Mouse (Mus musculus) intestine, embryonic 16.5 days (tissue): ENCODE data around the gene Olfr857. TPM values are rescaled to one million over a fixed set of nuclear protein-coding genes. Genes with fewer than 3 reads are reported as not detected.
"Not testable (repeated sequence)": the region's sequence is repeated elsewhere in the genome, so short reads cannot be mapped to it uniquely, and the experiment has no call there.

Experiments used
- ATAC-seq: fragments of 200-750 bp; cut with Nextera tagmentation; 2 replicates; pipeline ENCODE4 v1.8.0; 2017; ENCODE audit warnings: moderate TSS enrichment, moderate library complexity
- H3K27ac ChIP-seq: fragments of 300-500 bp; sonication (generic); 2 replicates; pipeline ENCODE4 v1.5.1; 2014; ENCODE audit warnings: mild to moderate bottlenecking, low read length
- H3K27me3 ChIP-seq: fragments of 300-500 bp; sonication (generic); replicated peaks from 2 replicates; pipeline ENCODE4 v1.6.1; 2014; ENCODE audit warnings: low read length, control low read depth, mixed read lengths; ENCODE audit not compliant: control insufficient read depth, insufficient read depth
- H3K36me3 ChIP-seq: fragments of 300-500 bp; sonication (generic); 2 replicates; pipeline ENCODE4 v1.6.1; 2014; ENCODE audit warnings: low read length, control low read depth; ENCODE audit not compliant: control insufficient read depth, insufficient read depth
- H3K4me1 ChIP-seq: fragments of 300-500 bp; sonication (generic); 2 replicates; pipeline ENCODE4 v1.6.1; 2014; ENCODE audit warnings: low read length, control low read depth, mixed read lengths; ENCODE audit not compliant: control insufficient read depth, insufficient read depth
- H3K4me2 ChIP-seq: fragments of 300-500 bp; sonication (generic); 2 replicates; pipeline ENCODE4 v1.6.1; 2014; ENCODE audit warnings: low read depth, low read length, control low read depth
- H3K4me3 ChIP-seq: fragments of 300-500 bp; sonication (generic); 2 replicates; pipeline ENCODE4 v1.5.1; 2014; ENCODE audit warnings: mild to moderate bottlenecking, low read length
- H3K9ac ChIP-seq: fragments of 300-500 bp; sonication (generic); 2 replicates; pipeline ENCODE4 v1.6.1; 2014; ENCODE audit warnings: low read depth, low read length
- H3K9me3 ChIP-seq: fragments of 300-500 bp; sonication (generic); 2 replicates; pipeline ENCODE4 v1.6.1; 2016; ENCODE audit warnings: low read length, control low read depth; ENCODE audit not compliant: control insufficient read depth
- WGBS: fragments of 180-500 bp; shearing (Covaris S2); extraction: QIAGEN DNeasy Blood & Tissue Kit; methylation state at CpG from one replicate; pipeline ENCODE4 v1.1.7; 2014; 5-methylcytosine and 5-hydroxymethylcytosine counted together
- polyA plus RNA-seq: library from polyadenylated mRNA; unstranded; fragments of >200 nt; fragmentation: Nextera tagmentation; extraction: Ambion mirVana; gene quantifications from 2 replicates; pipeline ENCODE4 v1.2.1, GENCODE M21; 2015

Olfr857 gene
- polyA plus RNA-seq = not detected in 2 replicates

DNA sequence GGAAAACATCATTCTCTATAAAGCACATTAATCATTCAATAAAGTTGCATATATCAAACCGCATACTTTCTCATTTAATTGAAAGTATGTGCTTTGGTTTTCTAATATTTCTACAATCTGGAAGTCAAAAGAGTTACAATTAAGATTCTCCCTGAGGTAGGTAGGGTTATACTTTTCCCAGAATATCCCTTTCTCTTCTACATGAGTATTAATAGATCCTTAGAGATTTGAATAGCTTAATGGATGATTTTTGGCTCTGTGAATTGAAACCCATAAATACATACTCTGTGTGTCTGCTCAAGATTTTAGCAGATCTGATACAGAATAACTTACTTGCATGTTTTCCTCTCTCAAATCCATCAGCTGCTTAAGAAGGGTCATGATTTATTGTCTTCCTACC lies at the start of gene Olfr857:
Gene Olfr857, plus strand, starts transcription at position 301 of the 400 bp plus-strand sequence.
- Histone ChIP-seq H3K4me3 (no peak within 1 kb of the TSS), H3K27ac (no peak within 1 kb of the TSS)
- 93% methylated on average over 1 of the region's 1 CpGs for WGBS

DNA sequence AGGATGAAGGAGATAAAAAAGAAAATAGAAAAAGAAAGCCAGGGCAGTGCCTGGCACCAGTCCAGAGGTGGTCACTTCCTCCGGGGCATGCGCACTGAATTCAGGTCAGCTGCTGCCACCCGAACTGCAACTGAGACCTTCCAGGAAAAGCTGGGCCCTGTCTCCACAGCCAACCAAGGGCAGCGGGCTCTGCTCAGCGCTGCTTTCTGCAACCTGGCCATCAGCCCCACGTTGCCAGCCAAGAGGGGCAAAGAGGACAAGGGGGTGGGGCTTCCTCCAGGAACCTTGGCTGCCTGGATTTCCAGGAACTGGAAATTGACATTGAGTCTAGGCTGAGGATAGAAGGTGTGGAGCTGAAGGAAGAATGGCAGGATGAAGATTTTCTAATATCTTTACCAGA lies 19.0 kb upstream of the Olfr857 start:
- Histone ChIP-seq H3K4me1 (no peaks in the 10 kb centered on the region), H3K9ac (no peak overlapping the region), H3K27ac (no peak overlapping the region), H3K4me2 (no peak overlapping the region), H3K9me3 (no peaks in the 10 kb centered on the region), H3K27me3 (no peaks in the 10 kb centered on the region), H3K4me3 (no peak overlapping the region), H3K36me3 (no peaks in the 10 kb centered on the region)
- ATAC-seq = no peak
- WGBS = 91% methylated on average over 6 of the region's 6 CpGs

More for the DNA sequence above, at the start of gene Olfr857:
- no peaks in the 10 kb centered on the region for H3K36me3 ChIP-seq
- no peaks in the 10 kb centered on the region for H3K9me3 ChIP-seq
- H3K9ac ChIP-seq = no peak within 1 kb of the TSS
- no peaks in the 10 kb centered on the region for H3K4me1 ChIP-seq
- ATAC-seq = no peak
- no peaks in the 10 kb centered on the region for H3K27me3 ChIP-seq
- H3K4me2 ChIP-seq = no peak within 1 kb of the TSS

DNA sequence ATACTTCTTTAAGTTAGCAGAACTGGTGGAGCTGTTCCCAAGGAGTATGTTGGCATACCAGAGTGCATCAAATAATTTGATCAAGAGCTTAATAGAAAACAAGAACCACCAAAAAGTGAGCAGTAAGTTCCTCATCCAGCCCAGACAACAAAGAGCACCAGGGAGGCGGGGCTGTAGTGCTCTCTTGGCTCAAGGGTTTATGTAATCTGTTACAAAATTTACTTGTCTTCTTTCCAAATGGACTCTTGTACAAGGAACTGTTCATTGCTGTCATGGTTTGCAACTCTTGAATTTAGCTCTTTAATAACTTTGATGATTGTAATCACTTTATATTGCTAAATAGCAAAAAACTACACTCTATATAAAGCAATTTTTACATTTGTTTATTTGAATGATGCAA lies 17.8 kb upstream of the Olfr857 start:
- WGBS = 71% methylated on average over 1 of the region's 1 CpGs
- no peak overlapping the region for H3K4me3 ChIP-seq
- H3K36me3 ChIP-seq = no peaks in the 10 kb centered on the region

DNA sequence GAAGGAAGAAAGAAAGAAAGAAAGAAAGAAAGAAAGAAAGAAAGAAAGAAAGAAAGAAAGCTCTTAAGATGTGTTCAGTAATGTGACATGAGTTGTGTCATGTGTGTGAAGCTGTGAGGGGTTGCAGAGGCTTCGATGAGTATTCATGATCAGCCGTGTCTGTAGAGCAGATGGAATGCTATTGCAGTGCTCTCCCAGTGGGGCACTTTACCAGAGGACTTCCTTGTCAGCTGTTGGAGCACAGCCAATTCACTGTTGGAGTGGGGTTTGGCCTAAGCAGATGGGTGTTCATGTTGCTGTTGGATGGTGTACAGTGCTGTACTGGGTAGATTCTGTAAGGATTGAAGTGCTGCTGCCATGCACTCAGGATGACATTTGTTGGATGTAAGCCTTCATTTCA lies 16.8 kb upstream of the Olfr857 start:
- WGBS = 63% methylated on average over 2 of the region's 2 CpGs
- Histone ChIP-seq H3K4me3 (no peak overlapping the region), H3K27ac (no peak overlapping the region), H3K4me1 (no peaks in the 10 kb centered on the region), H3K36me3 (no peaks in the 10 kb centered on the region), H3K27me3 (no peaks in the 10 kb centered on the region), H3K4me2 (no peak overlapping the region), H3K9ac (no peak overlapping the region), H3K9me3 (no peaks in the 10 kb centered on the region)
- no peak for ATAC-seq

More for the DNA sequence above, 17.8 kb upstream of the Olfr857 start:
- Histone ChIP-seq H3K4me1 (no peaks in the 10 kb centered on the region), H3K4me2 (no peak overlapping the region), H3K27me3 (no peaks in the 10 kb centered on the region), H3K27ac (no peak overlapping the region), H3K9ac (no peak overlapping the region), H3K9me3 (no peaks in the 10 kb centered on the region)
- ATAC-seq = no peak

DNA sequence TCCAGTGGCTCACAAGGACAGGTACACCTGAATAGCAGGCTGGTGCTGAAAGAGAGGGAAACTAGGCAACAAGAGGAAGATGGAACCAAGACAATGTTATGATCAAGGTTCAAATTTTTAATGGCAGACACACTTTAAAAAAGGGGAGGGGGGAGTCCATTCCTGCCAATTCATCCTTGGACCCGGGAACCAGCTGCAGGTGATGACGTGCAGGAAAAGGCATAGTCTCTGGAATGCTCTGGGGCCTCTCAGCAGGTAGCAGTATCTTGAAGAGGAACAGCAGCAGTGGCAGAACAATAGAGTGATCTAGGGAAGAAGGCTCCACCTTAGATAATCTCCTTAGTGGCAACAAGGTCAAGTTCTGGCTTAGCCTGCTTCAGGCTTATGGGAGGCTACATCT lies 14.9 kb upstream of the Olfr857 start:
- not testable (repeated sequence) for H3K9ac ChIP-seq, H3K9me3 ChIP-seq, H3K4me2 ChIP-seq, H3K36me3 ChIP-seq, H3K4me3 ChIP-seq, H3K27ac ChIP-seq, H3K4me1 ChIP-seq, H3K27me3 ChIP-seq, ATAC-seq
- 47% methylated on average over 2 of the region's 2 CpGs for WGBS

DNA sequence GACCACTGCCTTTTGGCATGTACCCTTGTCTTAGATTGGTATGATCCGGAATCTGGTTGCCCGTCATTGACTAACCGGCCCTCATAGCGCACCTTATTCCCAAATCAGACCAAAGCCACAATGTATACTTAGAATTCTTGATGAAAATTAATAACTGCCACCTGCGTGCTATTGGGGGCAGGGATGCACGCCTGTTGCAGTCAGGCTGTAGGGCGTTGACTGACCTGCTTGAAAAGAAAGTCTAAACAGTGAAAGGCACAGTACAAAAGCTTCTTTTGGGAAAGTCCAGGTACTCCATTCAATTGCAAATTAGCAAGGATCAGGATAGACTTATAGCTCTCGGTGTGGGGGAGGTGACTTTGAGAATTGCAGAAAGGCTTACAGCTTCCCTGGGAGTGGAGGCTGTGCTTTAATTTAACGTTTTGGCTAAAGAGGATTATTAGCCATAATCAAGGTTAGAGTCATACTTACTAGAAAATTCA lies 14.3 kb upstream of the Olfr857 start:
- H3K4me1 ChIP-seq, H3K4me3 ChIP-seq, H3K4me2 ChIP-seq, H3K36me3 ChIP-seq, ATAC-seq, H3K27me3 ChIP-seq, H3K27ac ChIP-seq, H3K9me3 ChIP-seq, H3K9ac ChIP-seq: not testable (repeated sequence)
- WGBS = 76% methylated on average over 9 of the region's 9 CpGs

DNA sequence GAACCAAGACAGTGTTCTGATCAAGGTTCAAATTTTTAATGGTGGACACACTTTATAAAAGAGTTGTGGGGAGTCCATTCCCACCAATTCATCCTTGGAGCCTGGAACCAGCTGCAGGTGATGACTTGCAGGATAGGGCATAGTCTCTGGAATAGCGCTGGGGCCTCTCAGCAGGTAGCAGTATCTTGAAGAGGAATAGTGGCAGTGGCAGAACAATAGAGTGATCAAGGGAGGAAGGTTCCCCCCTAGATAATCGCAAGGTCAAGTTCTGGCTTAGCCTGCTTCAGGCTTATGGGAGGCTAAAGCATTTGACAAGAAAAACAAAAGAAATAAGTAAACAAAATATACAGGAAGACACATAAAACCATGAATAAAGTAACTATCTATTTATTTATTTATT lies 4.7 kb upstream of the Olfr857 start:
- not testable (repeated sequence) for H3K27me3 ChIP-seq, H3K4me3 ChIP-seq, ATAC-seq, H3K9ac ChIP-seq, H3K36me3 ChIP-seq, H3K27ac ChIP-seq, H3K9me3 ChIP-seq, H3K4me2 ChIP-seq, H3K4me1 ChIP-seq
- 73% methylated on average over 2 of the region's 2 CpGs for WGBS

Other genes with a start within 250 kb of the Olfr857 start
- not detected in 2 replicates for gene Olfr850, start 231.2 kb upstream of the Olfr857 start, polyA plus RNA-seq
- not detected in 2 replicates for gene Olfr851, start 216.1 kb upstream of the Olfr857 start, polyA plus RNA-seq
- not detected in 2 replicates for gene Olfr853, start 168.4 kb upstream of the Olfr857 start, polyA plus RNA-seq
- gene Olfr854, start 142.1 kb upstream of the Olfr857 start, polyA plus RNA-seq = not detected in 2 replicates
- gene Olfr855, start 126.8 kb upstream of the Olfr857 start, polyA plus RNA-seq = not detected in 2 replicates
- 19.8 and 21.8 TPM in 2 replicates for gene Zfp317, start 87.3 kb upstream of the Olfr857 start, polyA plus RNA-seq
- not detected in 2 replicates for gene Olfr58, start 70.8 kb downstream of the Olfr857 start, polyA plus RNA-seq
- gene Olfr859, start 95.5 kb downstream of the Olfr857 start, polyA plus RNA-seq = not detected in 2 replicates
- not detected in 2 replicates for gene Olfr860, start 140.3 kb downstream of the Olfr857 start, polyA plus RNA-seq
- not detected in 2 replicates for gene Olfr862, start 178.6 kb downstream of the Olfr857 start, polyA plus RNA-seq
- gene Olfr77, start 207.4 kb downstream of the Olfr857 start, polyA plus RNA-seq = 0.15 and 0.18 TPM in 2 replicates